Mouse (Mus musculus) liver, embryonic 15.5 days (tissue): ENCODE data around the gene Zbtb25. TPM values are rescaled to one million over a fixed set of nuclear protein-coding genes. Genes with fewer than 3 reads are reported as not detected.

Experiments
- ATAC-seq: fragments of 200-750 bp; cut with Nextera tagmentation; 2 replicates; pipeline ENCODE4 v1.8.0; 2017; ENCODE audit warnings: moderate number of reproducible peaks, mild to moderate bottlenecking, moderate library complexity; ENCODE audit not compliant: insufficient read depth
- H3K27ac ChIP-seq: fragments of 300-500 bp; sonication (generic); replicated peaks from 2 replicates; pipeline ENCODE4 v1.5.1; 2015; ENCODE audit warnings: mild to moderate bottlenecking, inconsistent platforms
- H3K27me3 ChIP-seq: fragments of 300-500 bp; sonication (generic); 2 replicates; pipeline ENCODE4 v1.6.1; 2015; ENCODE audit warnings: mild to moderate bottlenecking, inconsistent platforms
- H3K36me3 ChIP-seq: fragments of 300-500 bp; sonication (generic); replicated peaks from 2 replicates; pipeline ENCODE4 v1.6.1; 2015; ENCODE audit warnings: moderate library complexity, mild to moderate bottlenecking, inconsistent platforms
- H3K4me1 ChIP-seq: fragments of 300-500 bp; sonication (generic); replicated peaks from 2 replicates; pipeline ENCODE4 v1.6.1; 2015; ENCODE audit warnings: inconsistent platforms
- H3K4me2 ChIP-seq: fragments of 300-500 bp; sonication (generic); 2 replicates; pipeline ENCODE4 v1.6.1; 2015; ENCODE audit warnings: moderate library complexity, mild to moderate bottlenecking, inconsistent platforms
- H3K4me3 ChIP-seq: fragments of 300-500 bp; sonication (generic); replicated peaks from 2 replicates; pipeline ENCODE4 v1.5.1; 2015; ENCODE audit warnings: mild to moderate bottlenecking, inconsistent platforms
- H3K9ac ChIP-seq: fragments of 300-500 bp; sonication (generic); 2 replicates; pipeline ENCODE4 v1.6.1; 2015; ENCODE audit warnings: moderate library complexity, mild to moderate bottlenecking, inconsistent platforms
- H3K9me3 ChIP-seq: fragments of 300-500 bp; sonication (generic); replicated peaks from 2 replicates; pipeline ENCODE4 v1.6.1; 2016; ENCODE audit warnings: inconsistent platforms
- WGBS: fragments of 180-500 bp; shearing (Covaris S2); methylation state at CpG from one replicate; pipeline ENCODE4 v1.1.7; 2015; ENCODE audit warnings: mixed read lengths; ENCODE audit not compliant: insufficient replicate concordance; 5-methylcytosine and 5-hydroxymethylcytosine counted together
- polyA plus RNA-seq: library from polyadenylated mRNA; unstranded; fragments of >200 nt; fragmentation: Nextera tagmentation; extraction: Ambion mirVana; gene quantifications from 2 replicates; pipeline ENCODE4 v1.2.1, GENCODE M21; 2015

The Zbtb25 gene
- polyA plus RNA-seq, 1 experiment from 2014 or later = 6.1 TPM

DNA sequence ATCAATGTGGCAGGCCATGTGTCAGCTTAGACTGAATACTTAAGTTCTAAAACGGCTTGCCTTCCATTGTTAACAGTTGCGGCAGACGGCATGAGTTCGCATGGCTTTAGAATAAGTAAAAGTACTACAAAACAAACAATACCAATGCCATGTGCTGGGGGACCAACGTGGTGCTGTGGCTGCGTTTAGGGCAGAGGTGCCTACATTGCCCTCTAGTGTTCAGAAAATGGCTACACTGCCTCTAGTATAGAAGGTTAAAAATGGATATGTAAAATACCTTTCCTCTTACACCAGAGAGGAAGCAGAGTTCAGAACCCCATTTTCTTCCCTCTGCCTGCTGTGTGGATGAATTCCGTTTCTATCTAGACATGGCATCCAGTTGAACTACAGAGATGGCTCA lies 7.2 kb upstream of the Zbtb25 start:
- no peaks in the 10 kb centered on the region for H3K27me3 ChIP-seq
- no peak overlapping the region for H3K4me3 ChIP-seq
- no peaks in the 10 kb centered on the region for H3K9me3 ChIP-seq
- no peak overlapping the region for H3K9ac ChIP-seq
- peak overlapping the region; percentile 77 for H3K27ac ChIP-seq
- WGBS = 22% methylated on average over 7 of the region's 7 CpGs
- peaks cover 82% of the 10 kb centered on the region for H3K4me1 ChIP-seq
- ATAC-seq = peak; percentile 45; the same call in 1 of the 2 replicates
- peak overlapping the region; percentile 46 for H3K4me2 ChIP-seq
- no peaks in the 10 kb centered on the region for H3K36me3 ChIP-seq

GRCm38 (mm10) chr12:76375506-76375905 lies 6.1 kb upstream of the Zbtb25 start:
- H3K4me1 ChIP-seq = peaks cover 89% of the 10 kb centered on the region
- H3K4me2 ChIP-seq = peak overlapping the region; percentile 46
- peak; percentile 62 for ATAC-seq
- no peaks in the 10 kb centered on the region for H3K9me3 ChIP-seq
- no peaks in the 10 kb centered on the region for H3K36me3 ChIP-seq
- H3K4me3 ChIP-seq = peak overlapping the region; percentile 0; the same call in 1 of the 2 replicates
- WGBS = 19% methylated on average over 3 of the region's 3 CpGs
- peak overlapping the region; percentile 77 for H3K27ac ChIP-seq
- peak overlapping the region; percentile 7; the same call in 1 of the 2 replicates for H3K9ac ChIP-seq
- H3K27me3 ChIP-seq = no peaks in the 10 kb centered on the region

GRCm38 (mm10) chr12:76374911-76375310 lies 5.5 kb upstream of the Zbtb25 start:
- Histone ChIP-seq H3K27me3 (no peaks in the 10 kb centered on the region), H3K9me3 (no peaks in the 10 kb centered on the region), H3K4me3 (no peak overlapping the region), H3K27ac (peak overlapping the region; percentile 77), H3K4me1 (peaks cover 84% of the 10 kb centered on the region), H3K9ac (peak overlapping the region; percentile 18; the same call in 1 of the 2 replicates), H3K4me2 (peak overlapping the region; percentile 46), H3K36me3 (no peaks in the 10 kb centered on the region)
- 57% methylated on average over 4 of the region's 4 CpGs for WGBS
- ATAC-seq = no peak

DNA sequence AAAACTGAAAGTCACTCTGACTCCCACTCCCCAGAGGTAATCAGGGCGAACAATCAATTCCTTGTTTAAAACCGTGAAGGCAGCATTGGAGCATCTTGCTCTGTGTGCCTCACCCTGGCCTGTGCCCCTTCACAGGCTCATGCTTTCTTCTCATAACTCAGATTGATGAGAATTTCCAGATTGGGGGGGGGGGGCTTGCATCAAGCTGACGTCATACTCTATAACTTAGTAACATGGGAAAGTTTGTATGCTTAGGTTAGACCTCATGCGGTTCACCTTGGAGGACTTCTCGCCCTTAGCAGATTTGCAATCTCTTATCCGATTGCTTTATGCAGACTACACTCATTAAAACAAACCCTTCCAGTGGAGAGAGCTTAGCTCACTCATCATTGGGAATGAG lies 4.6 kb upstream of the Zbtb25 start:
- H3K4me1 ChIP-seq = peaks cover 77% of the 10 kb centered on the region
- H3K9me3 ChIP-seq = no peaks in the 10 kb centered on the region
- no peaks in the 10 kb centered on the region for H3K27me3 ChIP-seq
- no peaks in the 10 kb centered on the region for H3K36me3 ChIP-seq
- H3K4me3 ChIP-seq = no peak overlapping the region
- no peak for ATAC-seq
- H3K27ac ChIP-seq = peak overlapping the region; percentile 77; the same call in 1 of the 2 replicates
- WGBS = 70% methylated on average over 6 of the region's 6 CpGs
- H3K9ac ChIP-seq = no peak overlapping the region
- H3K4me2 ChIP-seq = peak overlapping the region; percentile 23

DNA sequence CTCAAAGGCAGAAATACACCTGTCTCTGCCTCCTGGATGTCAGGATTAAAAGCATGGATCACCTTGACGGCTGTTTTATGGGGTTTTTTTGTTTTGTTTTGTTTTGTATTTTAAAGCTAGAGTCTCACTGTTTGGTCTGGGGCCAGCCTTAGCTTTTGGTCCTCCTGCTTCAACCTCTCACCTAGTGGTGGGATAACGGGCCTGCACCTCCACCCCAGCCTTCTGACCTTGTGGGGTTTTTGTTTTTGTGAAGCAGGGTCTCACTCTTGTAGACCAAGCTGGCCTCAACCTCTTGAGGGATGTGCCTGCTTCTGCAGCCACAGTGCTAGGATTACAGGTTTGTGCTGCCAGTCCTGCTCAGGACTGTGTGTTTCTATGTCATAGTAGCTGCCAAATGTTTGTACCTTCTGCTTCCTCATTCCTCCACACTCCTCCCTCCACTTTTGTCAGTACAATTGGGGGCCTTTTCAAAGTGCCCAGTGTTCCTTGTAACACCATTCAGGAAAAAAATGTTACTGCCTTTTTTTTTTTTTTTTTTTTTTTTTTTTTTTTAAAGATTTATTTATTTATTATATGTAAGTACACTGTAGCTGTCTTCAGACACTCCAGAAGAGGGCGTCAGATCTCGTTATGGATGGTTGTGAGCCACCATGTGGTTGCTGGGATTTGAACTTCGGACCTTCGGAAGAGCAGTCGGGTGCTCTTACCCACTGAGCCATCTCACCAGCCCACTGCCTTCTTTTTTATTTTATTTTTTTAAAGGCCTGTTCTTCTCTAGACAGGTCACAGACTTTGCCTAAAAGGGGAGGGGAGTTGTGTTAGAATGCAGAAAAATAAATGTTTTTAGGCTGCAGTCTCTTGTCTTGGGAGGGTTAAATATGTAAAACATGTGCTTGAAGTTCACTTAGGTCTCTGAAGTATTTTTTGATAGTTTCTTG lies 3.7 kb upstream of the Zbtb25 start:
- Histone ChIP-seq H3K4me1 (peaks cover 77% of the 10 kb centered on the region), H3K27ac (peak overlapping the region; percentile 95), H3K9me3 (no peaks in the 10 kb centered on the region), H3K9ac (peak overlapping the region; percentile 98; the same call in 1 of the 2 replicates), H3K4me3 (peak overlapping the region; percentile 97), H3K36me3 (no peaks in the 10 kb centered on the region), H3K27me3 (no peaks in the 10 kb centered on the region), H3K4me2 (peak overlapping the region; percentile 96)
- ATAC-seq = no peak
- WGBS = 54% methylated on average over 5 of the region's 7 CpGs

DNA sequence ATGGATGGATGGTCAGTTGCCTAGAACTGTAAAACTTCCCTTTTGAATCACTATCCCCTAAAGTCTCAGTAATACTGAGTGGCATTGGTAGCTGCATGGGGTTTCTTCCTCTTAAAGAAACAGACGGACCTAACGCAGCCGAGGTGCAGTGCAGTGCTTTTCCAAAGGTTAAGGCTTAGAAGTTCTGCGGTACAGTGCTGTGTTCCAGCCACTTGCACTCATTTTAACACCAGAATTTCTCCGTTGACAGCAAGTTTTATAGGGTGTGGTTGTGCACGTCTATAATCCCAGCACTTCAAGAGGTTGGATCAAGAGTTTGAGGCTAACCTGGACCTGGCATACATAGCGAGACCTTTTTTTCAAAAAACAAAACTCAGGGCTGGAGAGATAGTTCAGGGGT lies 2.6 kb upstream of the Zbtb25 start:
- 10% methylated on average over 7 of the region's 7 CpGs for WGBS
- Histone ChIP-seq H3K27ac (peak overlapping the region; percentile 95), H3K36me3 (no peaks in the 10 kb centered on the region), H3K9me3 (no peaks in the 10 kb centered on the region), H3K4me1 (peaks cover 78% of the 10 kb centered on the region), H3K4me2 (peak overlapping the region; percentile 96), H3K9ac (peak overlapping the region; percentile 98), H3K27me3 (no peaks in the 10 kb centered on the region), H3K4me3 (peak overlapping the region; percentile 97)
- no peak for ATAC-seq

DNA sequence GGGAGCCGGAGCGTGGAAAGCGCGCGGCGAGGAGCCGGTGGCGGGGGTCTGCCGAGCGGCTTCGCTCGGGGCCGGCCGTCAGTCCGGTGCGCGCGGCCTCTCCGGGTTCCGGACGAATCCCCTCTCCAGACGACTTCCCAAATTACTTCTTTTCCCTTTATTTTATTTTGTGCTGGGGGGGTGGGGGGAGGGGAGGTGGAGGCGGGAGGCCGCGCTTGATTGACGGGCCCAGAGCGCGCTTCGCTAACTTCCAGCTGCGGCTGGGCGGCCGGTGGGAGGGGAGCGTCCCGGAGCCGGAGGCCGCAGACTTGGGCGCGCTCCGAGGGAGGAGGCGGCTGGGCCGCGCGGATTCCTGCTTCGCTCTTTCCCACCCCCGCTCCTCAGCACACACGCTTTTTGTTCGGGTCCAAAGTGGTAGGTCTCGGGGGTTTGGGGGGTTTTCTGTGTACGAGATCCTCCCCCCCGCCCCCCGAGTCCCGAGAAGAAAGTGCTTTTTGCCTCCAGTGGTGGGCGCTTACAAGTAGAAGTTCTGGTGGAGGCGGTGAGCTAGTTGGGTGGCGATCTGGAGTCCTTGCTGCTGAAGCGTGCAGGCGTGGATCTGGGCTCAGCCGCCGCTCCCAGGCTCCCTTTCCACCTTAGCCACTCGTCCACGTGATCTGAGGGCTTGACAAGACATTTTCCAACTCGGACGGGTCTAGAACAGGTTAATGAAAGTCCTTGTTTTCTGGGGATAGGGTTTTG lies 1.6 kb upstream of the Zbtb25 start:
- H3K27me3 ChIP-seq = no peaks in the 10 kb centered on the region
- H3K9me3 ChIP-seq = no peaks in the 10 kb centered on the region
- peaks cover 77% of the 10 kb centered on the region for H3K4me1 ChIP-seq
- no peaks in the 10 kb centered on the region for H3K36me3 ChIP-seq
- peak overlapping the region; percentile 97 for H3K4me3 ChIP-seq
- peak overlapping the region; percentile 98 for H3K9ac ChIP-seq
- ATAC-seq = peak; percentile 59
- H3K4me2 ChIP-seq = peak overlapping the region; percentile 96
- under 1% methylated on average over 63 of the region's 63 CpGs for WGBS
- H3K27ac ChIP-seq = peak overlapping the region; percentile 95

DNA sequence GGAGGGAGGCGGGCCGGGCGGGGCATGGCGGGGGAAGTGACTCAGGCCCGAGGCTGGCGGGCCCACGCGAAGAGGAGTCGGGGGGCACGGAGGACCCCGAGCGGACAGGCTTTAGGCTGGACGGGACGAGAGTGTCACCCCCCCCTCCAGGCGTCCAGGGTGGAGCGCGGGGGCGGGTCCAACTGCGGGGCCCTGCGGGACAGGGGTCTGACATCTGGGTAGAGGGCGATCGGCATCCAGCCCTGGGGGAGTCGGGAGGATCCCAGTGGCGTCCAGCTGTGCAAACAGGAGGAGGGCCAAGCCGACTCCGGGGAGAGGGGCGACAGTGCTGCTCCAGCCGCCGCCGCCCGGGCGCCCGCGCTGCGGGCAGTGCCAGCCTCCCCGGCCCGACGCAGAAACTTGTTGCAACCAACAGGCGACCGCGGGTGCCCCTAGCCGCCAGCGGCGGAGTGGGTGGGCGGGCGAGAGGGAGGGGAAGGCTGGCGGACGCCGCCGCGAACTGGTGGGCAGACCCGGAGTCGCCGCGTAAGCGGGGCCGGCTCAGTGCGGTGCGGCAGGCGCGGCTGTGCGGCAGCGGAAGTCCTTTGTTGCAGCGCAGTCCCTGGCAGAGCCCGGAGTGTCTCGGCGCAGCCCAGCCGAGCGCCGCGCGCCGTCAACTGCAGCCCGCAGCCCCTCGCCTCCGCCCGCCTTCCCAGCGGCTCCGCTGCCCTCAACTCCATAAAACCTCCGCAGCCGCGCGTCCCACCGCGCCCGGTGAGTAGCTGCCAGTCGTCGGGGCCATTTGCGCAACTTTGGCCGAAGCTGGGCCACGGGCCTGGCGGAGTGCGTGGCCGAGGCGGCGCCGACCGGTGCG lies 802 bp upstream of the Zbtb25 start, which contains the start of gene Zbtb1:
Zbtb1 (plus strand) TSS at position 289 of the 853 bp plus-strand sequence.
- H3K4me1 ChIP-seq = peaks cover 75% of the 10 kb centered on the region
- peak within 1 kb of the TSS; percentile 98 for H3K9ac ChIP-seq
- H3K4me3 ChIP-seq = peak within 1 kb of the TSS; percentile 97
- under 1% methylated on average over 99 of the region's 99 CpGs for WGBS
- H3K27me3 ChIP-seq = no peaks in the 10 kb centered on the region
- peak within 1 kb of the TSS; percentile 96 for H3K4me2 ChIP-seq
- H3K36me3 ChIP-seq = no peaks in the 10 kb centered on the region
- H3K27ac ChIP-seq = peak within 1 kb of the TSS; percentile 95
- ATAC-seq = peak; percentile 37
- no peaks in the 10 kb centered on the region for H3K9me3 ChIP-seq

- Histone ChIP-seq H3K27me3 (no peaks in the 10 kb centered on the region), H3K27ac (peak overlapping the region; percentile 95), H3K4me3 (peak overlapping the region; percentile 97), H3K4me1 (peaks cover 70% of the 10 kb centered on the region), H3K9ac (peak overlapping the region; percentile 98), H3K9me3 (no peaks in the 10 kb centered on the region), H3K36me3 (no peaks in the 10 kb centered on the region), H3K4me2 (peak overlapping the region; percentile 96)
- ATAC-seq = peak; percentile 35
- under 1% methylated on average over 26 of the region's 26 CpGs for WGBS
Measured at GRCm38 (mm10) chr12:76368790-76369205, 604 bp downstream of the Zbtb25 start.

DNA sequence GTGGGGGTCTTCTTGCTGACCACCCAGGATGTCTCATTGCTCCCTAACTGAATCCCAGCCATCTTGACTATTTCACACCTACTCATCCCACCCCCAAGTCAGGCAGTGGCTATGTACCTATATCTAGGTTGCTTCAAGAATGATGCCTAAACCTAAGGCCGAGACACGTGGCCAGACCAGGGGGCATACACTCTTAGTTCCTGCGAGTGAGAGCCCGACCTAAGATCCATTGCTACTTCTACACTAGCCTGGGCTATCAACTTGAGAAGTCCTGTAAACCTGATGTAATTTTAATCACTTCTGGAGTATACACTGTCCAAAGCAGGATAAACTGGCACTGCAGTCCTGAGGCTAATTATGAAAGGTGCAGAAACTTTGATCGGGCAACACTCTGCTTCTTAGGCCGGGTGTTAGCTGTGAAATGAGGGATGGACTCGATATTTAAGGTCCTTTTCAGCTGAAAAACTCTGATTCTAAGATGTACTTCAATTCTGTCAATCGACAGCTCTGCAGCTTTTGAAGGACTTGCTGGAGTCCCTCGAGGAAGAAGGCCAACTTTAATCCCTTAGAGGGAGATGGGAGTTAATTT lies 1.1 kb downstream of the Zbtb25 start:
- Histone ChIP-seq H3K36me3 (no peaks in the 10 kb centered on the region), H3K9me3 (no peaks in the 10 kb centered on the region), H3K27ac (peak overlapping the region; percentile 95), H3K9ac (peak overlapping the region; percentile 98), H3K4me2 (peak overlapping the region; percentile 96), H3K4me1 (peaks cover 72% of the 10 kb centered on the region), H3K4me3 (peak overlapping the region; percentile 97), H3K27me3 (no peaks in the 10 kb centered on the region)
- WGBS = 4% methylated on average over 9 of the region's 9 CpGs
- ATAC-seq = no peak
